Mouse (Mus musculus): ENCODE results near the gene Medag. TPM values are rescaled to one million over a fixed set of nuclear protein-coding genes. Genes with fewer than 3 reads are reported as not detected.

The Medag gene
- polyA plus RNA-seq, 1 experiment from 2014 or later = 6.8 TPM

DNA sequence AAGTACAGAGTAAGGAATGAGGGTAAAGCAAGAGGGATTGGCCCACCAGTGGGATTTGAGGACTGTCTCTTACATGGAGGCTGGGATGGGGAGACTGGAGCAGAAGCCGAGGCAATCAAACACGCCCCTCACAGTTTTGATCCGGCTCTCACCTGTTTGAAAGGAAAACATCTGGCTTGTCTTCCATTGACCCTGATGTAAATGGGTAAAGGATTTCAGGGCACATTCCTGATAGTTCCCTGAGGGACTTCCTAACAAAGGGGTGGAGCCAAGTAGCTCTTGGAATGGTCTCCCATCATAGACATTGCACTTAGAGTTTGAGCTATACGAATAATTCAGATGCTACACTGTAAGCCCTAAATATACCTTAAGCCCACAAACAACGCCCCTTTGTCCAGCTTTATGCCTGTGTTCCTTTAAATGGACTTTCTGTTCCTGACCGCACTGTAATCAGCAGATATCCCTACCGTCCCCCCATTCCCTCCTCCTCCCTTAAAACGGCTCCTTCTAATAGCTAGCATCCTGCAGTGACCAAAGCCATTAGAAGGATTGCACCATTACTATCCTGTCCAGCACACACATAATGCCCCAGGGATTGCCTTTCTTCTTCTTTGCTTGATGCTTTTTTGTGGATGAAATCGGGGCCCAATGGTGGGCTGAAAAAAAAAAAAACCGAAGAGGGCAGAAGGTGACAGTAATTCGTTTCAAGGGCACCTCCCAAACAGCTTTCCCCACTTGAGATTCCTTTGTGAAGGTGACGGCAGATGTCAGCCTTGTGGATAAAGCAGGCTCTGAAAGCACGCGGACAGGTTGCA is 36.3 kb upstream of the Medag start:
- Histone ChIP-seq H3K4me1 (replicated peaks) (peaks cover 39% of the 10 kb centered on the region), H3K27ac (replicated peaks) (peak overlapping the region; percentile 71), H3K36me3 (no peaks in the 10 kb centered on the region), H3K9ac (no peak overlapping the region), H3K4me3 (no peak overlapping the region), H3K27me3 (no peaks in the 10 kb centered on the region), H3K9me3 (no peaks in the 10 kb centered on the region), H3K4me2 (peak overlapping the region; percentile 28)
- no peak for ATAC-seq (ENCODE audit: low FRiP score, low read depth)
- 41% methylated on average over 14 of the region's 14 CpGs for WGBS

GRCm38 (mm10) chr5:149375889-149376212 is 35.7 kb upstream of the Medag start:
- Histone ChIP-seq H3K27me3 (no peaks in the 10 kb centered on the region), H3K36me3 (no peaks in the 10 kb centered on the region), H3K27ac (replicated peaks) (peak overlapping the region; percentile 71), H3K4me2 (peak overlapping the region; percentile 28), H3K9ac (no peak overlapping the region), H3K4me1 (replicated peaks) (peaks cover 45% of the 10 kb centered on the region), H3K4me3 (no peak overlapping the region), H3K9me3 (no peaks in the 10 kb centered on the region)
- peak; percentile 80 for ATAC-seq (ENCODE audit: low FRiP score, low read depth)
- whole genome bisulfite sequencing = under 1% methylated on average over 8 of the region's 8 CpGs

GRCm38 (mm10) chr5:149376367-149376766 is 35.2 kb upstream of the Medag start:
- 84% methylated on average over 7 of the region's 7 CpGs for WGBS
- Histone ChIP-seq H3K4me1 (replicated peaks) (peaks cover 50% of the 10 kb centered on the region), H3K27me3 (no peaks in the 10 kb centered on the region), H3K4me3 (no peak overlapping the region), H3K9me3 (no peaks in the 10 kb centered on the region), H3K4me2 (no peak overlapping the region), H3K36me3 (no peaks in the 10 kb centered on the region), H3K27ac (replicated peaks) (no peak overlapping the region), H3K9ac (no peak overlapping the region)
- no peak for ATAC-seq (ENCODE audit: low FRiP score, low read depth)

DNA sequence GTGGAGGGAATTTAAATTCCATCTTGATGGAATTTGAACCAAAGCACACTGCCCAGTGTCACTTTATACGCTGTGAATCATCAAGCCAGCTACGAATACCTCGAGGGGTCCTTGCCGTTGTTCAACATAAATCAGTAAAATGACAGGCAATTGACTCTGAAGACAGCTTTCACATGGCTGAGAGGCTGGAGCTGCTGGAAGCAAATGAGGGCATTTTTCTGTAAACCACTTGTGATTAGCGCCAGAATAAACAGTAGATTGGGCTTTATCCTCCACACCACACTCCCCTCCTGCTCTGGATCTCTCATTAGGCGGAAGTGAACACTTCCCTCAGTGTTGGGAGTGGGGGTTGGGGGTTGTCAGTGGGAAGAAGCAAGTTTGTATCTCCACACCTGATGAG is 34.3 kb upstream of the Medag start:
- Histone ChIP-seq H3K4me2 (no peak overlapping the region), H3K9me3 (no peaks in the 10 kb centered on the region), H3K27me3 (no peaks in the 10 kb centered on the region), H3K9ac (no peak overlapping the region), H3K4me3 (no peak overlapping the region), H3K27ac (replicated peaks) (peak overlapping the region; percentile 42; the same call in 1 of the 2 replicates), H3K36me3 (no peaks in the 10 kb centered on the region), H3K4me1 (replicated peaks) (peaks cover 53% of the 10 kb centered on the region)
- 24% methylated on average over 6 of the region's 6 CpGs for WGBS
- no peak for ATAC-seq (ENCODE audit: low FRiP score, low read depth)

DNA sequence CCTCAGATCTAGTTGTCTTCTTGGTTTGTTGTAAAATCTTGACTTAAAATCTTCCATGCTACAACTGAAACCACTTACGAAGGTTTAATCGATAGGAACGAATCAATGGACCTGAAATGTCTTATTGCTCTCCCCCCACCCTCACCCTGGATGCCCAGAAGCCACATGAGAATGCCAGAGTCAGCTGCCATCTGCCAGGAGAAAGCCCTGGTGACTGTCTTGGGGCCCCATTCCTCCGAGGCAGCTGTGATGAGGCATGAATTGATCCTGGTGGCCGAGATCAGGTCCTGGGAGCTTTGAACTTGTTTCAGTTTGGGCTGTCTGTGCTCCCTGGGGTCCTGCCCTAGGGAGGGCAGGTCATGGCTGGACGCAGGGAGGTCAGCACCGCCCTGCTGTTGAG is 33.0 kb upstream of the Medag start:
- H3K4me2 ChIP-seq = no peak overlapping the region
- ATAC-seq (ENCODE audit: low FRiP score, low read depth) = no peak
- no peaks in the 10 kb centered on the region for H3K9me3 ChIP-seq
- peaks cover 45% of the 10 kb centered on the region for H3K4me1 ChIP-seq (replicated peaks)
- H3K4me3 ChIP-seq = no peak overlapping the region
- no peaks in the 10 kb centered on the region for H3K36me3 ChIP-seq
- WGBS = 58% methylated on average over 7 of the region's 7 CpGs
- H3K9ac ChIP-seq = no peak overlapping the region
- no peaks in the 10 kb centered on the region for H3K27me3 ChIP-seq
- no peak overlapping the region for H3K27ac ChIP-seq (replicated peaks)

DNA sequence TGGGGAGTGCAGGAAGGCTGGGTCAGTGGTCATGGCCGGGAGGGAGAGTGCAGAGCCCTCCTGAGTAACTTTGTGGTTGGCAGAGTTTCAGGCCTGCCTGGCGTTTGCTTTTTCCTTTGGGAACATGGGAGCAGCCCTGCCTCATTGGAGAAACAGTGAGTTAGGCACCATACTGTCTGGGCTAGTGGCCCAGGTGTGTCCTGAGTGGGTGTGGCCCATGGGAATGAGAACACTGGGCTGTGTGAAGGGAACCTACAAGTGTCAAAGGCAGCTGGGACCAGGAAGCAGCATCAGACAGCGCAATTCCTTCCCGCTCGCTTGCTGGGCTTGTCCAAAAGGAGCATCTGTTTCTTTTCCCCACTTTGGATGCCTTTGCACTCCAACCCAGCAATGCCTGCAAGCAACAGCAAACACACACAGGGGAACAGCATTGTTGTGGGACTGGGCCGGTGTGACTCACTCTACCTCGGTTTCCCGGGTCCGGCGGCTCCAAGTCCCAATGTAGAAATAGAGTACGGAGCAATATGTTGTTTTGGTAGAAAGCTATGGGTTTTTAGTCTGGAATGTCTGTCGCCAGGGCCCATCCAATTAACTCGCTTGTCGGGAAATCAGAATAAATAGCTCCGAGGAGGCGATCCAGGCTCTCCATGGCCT is 32.3 kb upstream of the Medag start:
- ATAC-seq (ENCODE audit: low FRiP score, low read depth) = no peak
- Histone ChIP-seq H3K4me2 (no peak overlapping the region), H3K9ac (no peak overlapping the region), H3K4me3 (no peak overlapping the region), H3K27ac (replicated peaks) (peak overlapping the region; percentile 79), H3K27me3 (no peaks in the 10 kb centered on the region), H3K4me1 (replicated peaks) (peaks cover 45% of the 10 kb centered on the region), H3K36me3 (no peaks in the 10 kb centered on the region), H3K9me3 (no peaks in the 10 kb centered on the region)
- WGBS = 66% methylated on average over 16 of the region's 16 CpGs

DNA sequence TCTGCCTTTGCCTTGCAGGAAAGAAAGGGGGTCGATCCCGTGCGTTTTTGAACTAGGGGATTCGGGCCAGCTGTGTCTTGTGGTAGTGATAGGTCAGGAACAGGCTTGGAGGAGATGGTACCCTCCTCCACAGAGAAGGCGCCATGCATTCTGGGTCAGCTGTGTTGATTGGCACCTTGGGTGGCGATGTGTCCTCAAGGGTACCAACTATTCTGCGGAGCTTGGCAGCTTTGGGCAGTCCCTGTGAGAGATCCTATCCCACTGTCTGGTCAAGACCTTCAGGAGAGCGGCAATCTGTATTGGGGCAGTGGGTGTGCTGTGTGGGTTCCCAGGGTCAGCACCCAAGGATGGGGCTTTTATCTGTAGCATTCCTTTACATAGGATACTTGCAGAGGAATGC is 31.7 kb upstream of the Medag start:
- Histone ChIP-seq H3K27ac (replicated peaks) (peak overlapping the region; percentile 79), H3K4me1 (replicated peaks) (peaks cover 45% of the 10 kb centered on the region), H3K9me3 (no peaks in the 10 kb centered on the region), H3K36me3 (no peaks in the 10 kb centered on the region), H3K27me3 (no peaks in the 10 kb centered on the region), H3K4me2 (0 out of 2 replicates have a peak overlapping the region, but pooled peaks have one; percentile 9), H3K9ac (no peak overlapping the region), H3K4me3 (no peak overlapping the region)
- 55% methylated on average over 8 of the region's 8 CpGs for WGBS
- ATAC-seq (ENCODE audit: low FRiP score, low read depth) = no peak

DNA sequence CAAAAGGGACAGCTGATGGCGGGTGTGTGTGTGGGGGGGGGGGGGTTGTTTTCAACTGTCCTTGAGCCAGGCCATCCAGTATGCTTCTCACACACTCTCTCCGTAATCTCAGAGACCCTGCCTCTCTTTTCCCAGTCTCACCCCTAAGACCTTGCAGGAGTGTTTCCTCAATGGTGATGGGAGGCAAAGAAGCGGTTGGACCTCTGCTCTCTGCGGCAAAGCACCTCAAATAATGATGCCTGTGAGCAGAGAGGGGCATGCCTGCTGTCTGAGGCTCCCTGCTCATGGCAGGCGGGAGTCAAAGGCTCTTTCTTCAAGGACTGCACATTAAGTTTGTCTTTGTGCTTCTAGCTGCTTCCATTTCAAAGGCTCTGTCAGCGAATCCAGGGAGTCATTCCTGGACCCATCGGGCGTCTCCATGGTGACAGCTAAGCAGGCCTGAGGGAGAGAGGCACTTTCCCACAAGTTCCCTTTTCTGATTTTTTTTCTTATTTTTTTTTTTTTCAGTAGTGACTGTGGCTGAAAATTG is 31.1 kb upstream of the Medag start:
- ATAC-seq (ENCODE audit: low FRiP score, low read depth) = peak; percentile 75
- Histone ChIP-seq H3K9ac (no peak overlapping the region), H3K36me3 (no peaks in the 10 kb centered on the region), H3K9me3 (no peaks in the 10 kb centered on the region), H3K4me1 (replicated peaks) (peaks cover 41% of the 10 kb centered on the region), H3K27me3 (no peaks in the 10 kb centered on the region), H3K4me2 (peak overlapping the region; percentile 9; the same call in 1 of the 2 replicates), H3K4me3 (no peak overlapping the region), H3K27ac (replicated peaks) (peak overlapping the region; percentile 79)
- WGBS = 10% methylated on average over 8 of the region's 8 CpGs

DNA sequence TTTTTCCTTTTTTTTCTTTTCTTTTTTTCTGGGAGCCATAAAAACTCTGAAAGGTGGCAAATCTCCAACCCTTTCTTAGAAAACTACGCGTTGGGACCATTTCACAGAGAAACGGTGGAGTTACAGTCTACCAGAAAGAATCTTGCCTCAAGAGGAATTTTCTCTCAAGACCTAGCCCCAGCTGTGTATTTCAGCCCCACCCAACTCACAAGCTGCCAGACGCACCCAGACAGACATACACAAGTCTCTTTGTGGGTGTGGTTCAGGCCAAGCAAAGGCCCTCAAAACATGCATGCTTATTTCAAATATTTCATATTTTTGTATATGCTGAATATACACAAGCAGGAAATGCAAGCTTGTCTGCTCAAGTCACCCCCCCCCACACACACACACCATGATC is 29.6 kb upstream of the Medag start:
- no peaks in the 10 kb centered on the region for H3K27me3 ChIP-seq
- peaks cover 30% of the 10 kb centered on the region for H3K4me1 ChIP-seq (replicated peaks)
- H3K27ac ChIP-seq (replicated peaks) = no peak overlapping the region
- 81% methylated on average over 4 of the region's 4 CpGs for WGBS
- H3K9me3 ChIP-seq = no peaks in the 10 kb centered on the region
- no peak overlapping the region for H3K4me2 ChIP-seq
- H3K4me3 ChIP-seq = no peak overlapping the region
- no peak for ATAC-seq (ENCODE audit: low FRiP score, low read depth)
- H3K9ac ChIP-seq = no peak overlapping the region
- no peaks in the 10 kb centered on the region for H3K36me3 ChIP-seq

- Histone ChIP-seq H3K9me3 (no peaks in the 10 kb centered on the region), H3K4me2 (no peak overlapping the region)
- 86% methylated on average over 5 of the region's 5 CpGs for WGBS
Observed at GRCm38 (mm10) chr5:149382601-149383000, 28.9 kb upstream of the Medag start.

DNA sequence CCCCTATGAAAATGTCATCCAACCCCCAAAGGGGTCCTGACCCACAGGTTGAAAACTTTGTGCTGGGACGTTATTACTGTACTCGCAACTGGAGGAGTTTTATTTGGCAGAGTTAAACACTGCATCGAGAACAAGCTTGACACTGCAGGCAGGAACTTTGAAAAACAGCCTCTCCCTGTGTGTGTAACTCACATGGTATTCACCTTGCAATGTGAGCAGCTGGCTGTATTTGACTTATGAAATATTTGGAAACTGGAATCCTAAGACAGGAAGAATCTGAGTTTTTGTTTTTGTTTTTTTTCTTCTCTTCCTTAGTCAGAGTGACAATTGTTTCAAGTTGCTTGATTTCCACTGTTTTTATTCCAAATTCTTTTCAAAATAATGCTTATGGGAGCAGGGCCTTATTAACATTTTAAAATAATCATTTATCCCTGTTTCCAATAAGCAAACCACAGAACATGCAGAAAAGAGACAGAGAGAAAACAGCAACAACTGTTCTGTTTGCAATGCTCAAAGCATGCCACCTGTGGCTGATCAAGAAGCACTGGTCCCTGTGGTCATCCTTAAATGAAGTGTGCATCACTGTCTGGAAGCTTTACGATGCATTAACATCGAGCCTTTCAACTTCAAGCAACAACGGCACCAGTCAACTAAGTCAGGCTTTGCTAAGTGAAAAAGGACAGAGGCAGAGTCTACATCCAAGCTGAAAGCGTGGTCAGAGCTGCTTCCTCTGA is 26.2 kb upstream of the Medag start:
- Histone ChIP-seq H3K4me2 (no peak overlapping the region), H3K27ac (replicated peaks) (no peak overlapping the region), H3K9ac (no peak overlapping the region), H3K27me3 (no peaks in the 10 kb centered on the region), H3K36me3 (no peaks in the 10 kb centered on the region), H3K9me3 (no peaks in the 10 kb centered on the region), H3K4me1 (replicated peaks) (peaks cover 13% of the 10 kb centered on the region), H3K4me3 (no peak overlapping the region)
- WGBS = 90% methylated on average over 7 of the region's 7 CpGs
- ATAC-seq (ENCODE audit: low FRiP score, low read depth) = no peak

More at GRCm38 (mm10) chr5:149382601-149383000, 28.9 kb upstream of the Medag start:
- no peaks in the 10 kb centered on the region for H3K36me3 ChIP-seq
- H3K27me3 ChIP-seq = no peaks in the 10 kb centered on the region
- no peak for ATAC-seq (ENCODE audit: low FRiP score, low read depth)
- peaks cover 25% of the 10 kb centered on the region for H3K4me1 ChIP-seq (replicated peaks)
- no peak overlapping the region for H3K9ac ChIP-seq
- H3K4me3 ChIP-seq = no peak overlapping the region
- no peak overlapping the region for H3K27ac ChIP-seq (replicated peaks)
